In the genomic region with DNA sequence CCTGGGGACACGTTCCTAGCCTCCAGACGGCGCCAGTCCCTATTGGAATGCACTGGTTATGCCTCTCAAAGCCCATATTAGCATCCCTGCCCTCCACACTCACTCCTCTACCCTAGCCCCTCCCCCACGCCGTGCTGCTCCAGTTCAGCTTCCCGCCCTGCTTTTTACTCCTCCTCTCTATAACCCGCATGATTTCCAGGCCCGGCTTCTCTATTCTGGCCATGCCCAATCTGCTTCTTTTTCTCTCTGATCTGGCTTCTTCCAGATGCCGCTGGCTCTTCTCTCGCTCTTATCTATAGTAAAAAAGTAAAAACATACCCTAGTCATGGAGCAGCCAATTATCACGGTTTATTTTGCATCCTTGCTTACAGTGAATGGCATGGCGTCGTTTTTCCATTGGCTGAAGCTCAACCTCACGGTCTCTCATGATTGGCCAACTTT, we compare ENCODE assay signal across 8 mouse cellular contexts. TPM values are rescaled to one million over a fixed set of nuclear protein-coding genes. Genes with fewer than 3 reads are reported as not detected.
DNase-seq lines count a peak whose midpoint lies in the region; ATAC-seq lines count a peak whose summit lies in the region.

No protein-coding gene starts in this region.

- no peaks in the 10 kb centered on the region for H3K9me3 ChIP-seq in hindbrain, embryonic 11.5 days (ENCODE audit: control insufficient read depth, low read length)
- H3K9me3 ChIP-seq in liver, embryonic 15.5 days (replicated peaks), result no peaks in the 10 kb centered on the region
- H3K9me3 ChIP-seq in stomach, embryonic 15.5 days, result no peaks in the 10 kb centered on the region

- peak; percentile 39 for DNase-seq in adrenal gland, postnatal 14 days
- no peak for DNase-seq in adrenal gland, postnatal 4 days (ENCODE audit: low spot score in 2 of 2)
- peak; percentile 60 for DNase-seq in c-Kit-positive CD71-positive TER-119-positive erythroid progenitor cells, embryonic 14.5 days (ENCODE audit: low spot score)
- peak; percentile 83 for DNase-seq in hindbrain, embryonic 11.5 days (ENCODE audit: low spot score)
- DNase-seq in right cerebral cortex, adult 18-20 months, result no peak
- DNase-seq in layer of hippocampus, adult 9-11 months, result no peak

- H3K4me3 ChIP-seq in hindbrain, embryonic 11.5 days (ENCODE audit: low read depth, low read length), result peak overlapping the region; percentile 12; the same call in 1 of the 2 replicates
- no peak overlapping the region for H3K4me3 ChIP-seq in liver, embryonic 15.5 days (replicated peaks)
- peak overlapping the region; percentile 12; the same call in 1 of the 2 replicates for H3K4me3 ChIP-seq in stomach, embryonic 15.5 days (replicated peaks)

- 1% methylated on average over 14 of the region's 14 CpGs for WGBS in hindbrain, embryonic 11.5 days
- 10% methylated on average over 14 of the region's 14 CpGs for WGBS in liver, embryonic 15.5 days (ENCODE audit: insufficient replicate concordance)
- 7% methylated on average over 14 of the region's 14 CpGs for WGBS in stomach, embryonic 15.5 days

- no peak overlapping the region for H3K9ac ChIP-seq in hindbrain, embryonic 11.5 days (ENCODE audit: low read depth, low read length)
- no peak overlapping the region for H3K9ac ChIP-seq in liver, embryonic 15.5 days
- no peak overlapping the region for H3K9ac ChIP-seq in stomach, embryonic 15.5 days

- H3K4me2 ChIP-seq in hindbrain, embryonic 11.5 days (replicated peaks; ENCODE audit: low read depth, low read length), result peak overlapping the region; percentile 39
- H3K4me2 ChIP-seq in liver, embryonic 15.5 days, result peak overlapping the region; percentile 53
- H3K4me2 ChIP-seq in stomach, embryonic 15.5 days, result peak overlapping the region; percentile 45

- ATAC-seq in hindbrain, embryonic 11.5 days (ENCODE audit: low FRiP score), result peak; percentile 76
- ATAC-seq in liver, embryonic 15.5 days (ENCODE audit: insufficient read depth), result peak; percentile 34; the same call in 1 of the 2 replicates
- peak; percentile 63 for ATAC-seq in stomach, embryonic 15.5 days (ENCODE audit: insufficient read depth, low FRiP score, low read depth)

- H3K27me3 ChIP-seq in hindbrain, embryonic 11.5 days (ENCODE audit: control insufficient read depth, insufficient read depth, low read length), result no peaks in the 10 kb centered on the region
- no peaks in the 10 kb centered on the region for H3K27me3 ChIP-seq in liver, embryonic 15.5 days
- no peaks in the 10 kb centered on the region for H3K27me3 ChIP-seq in stomach, embryonic 15.5 days (replicated peaks)

- H3K36me3 ChIP-seq in hindbrain, embryonic 11.5 days (ENCODE audit: control insufficient read depth, insufficient read depth, low read length), result no peaks in the 10 kb centered on the region
- H3K36me3 ChIP-seq in liver, embryonic 15.5 days (replicated peaks), result no peaks in the 10 kb centered on the region
- no peaks in the 10 kb centered on the region for H3K36me3 ChIP-seq in stomach, embryonic 15.5 days

- H3K27ac ChIP-seq in hindbrain, embryonic 11.5 days (ENCODE audit: low read depth, low read length), result peak overlapping the region; percentile 19; the same call in 1 of the 2 replicates
- peak overlapping the region; percentile 42; the same call in 1 of the 2 replicates for H3K27ac ChIP-seq in liver, embryonic 15.5 days (replicated peaks)
- no peak overlapping the region for H3K27ac ChIP-seq in stomach, embryonic 15.5 days

- peaks cover 5% of the 10 kb centered on the region; the same call in 1 of the 2 replicates for H3K4me1 ChIP-seq in hindbrain, embryonic 11.5 days (replicated peaks; ENCODE audit: control insufficient read depth, insufficient read depth, low read length)
- H3K4me1 ChIP-seq in liver, embryonic 15.5 days (replicated peaks), result peaks cover 14% of the 10 kb centered on the region
- peaks cover 8% of the 10 kb centered on the region for H3K4me1 ChIP-seq in stomach, embryonic 15.5 days

RNA-seq across cellular contexts. Expression of gene Ier2, which starts 15.2 kb away (rescaled TPM):
- total RNA-seq in adrenal gland, postnatal 14 days (2021), result 45.5 and 55.7 TPM in 2 replicates
- 10 to 100 TPM; 35.1 to 35.3 TPM for total RNA-seq in adrenal gland, postnatal 4 days (2021)
- polyA plus RNA-seq in hindbrain, embryonic 11.5 days (2014; fragmentation: Nextera tagmentation; extraction: Ambion mirVana), result 60.5 and 61.5 TPM in 2 replicates
- 22.8 and 23.1 TPM in 2 replicates for polyA plus RNA-seq in liver, embryonic 15.5 days (2015; fragmentation: Nextera tagmentation; extraction: Ambion mirVana)
- polyA plus RNA-seq in stomach, embryonic 15.5 days (2015; fragmentation: Nextera tagmentation; extraction: Ambion mirVana), result 86.4 and 90.3 TPM in 2 replicates

RNA-seq across cellular contexts. Expression of gene Trmt1, which starts 38.6 kb away (rescaled TPM):
- total RNA-seq in adrenal gland, postnatal 14 days (2021), result 62.2 and 67.9 TPM in 2 replicates
- total RNA-seq in adrenal gland, postnatal 4 days (2021), result 100 to 1,000 TPM; 122 to 124 TPM
- 47.9 and 51.1 TPM in 2 replicates for polyA plus RNA-seq in hindbrain, embryonic 11.5 days (2014; fragmentation: Nextera tagmentation; extraction: Ambion mirVana)
- 27.9 and 36.1 TPM in 2 replicates for polyA plus RNA-seq in liver, embryonic 15.5 days (2015; fragmentation: Nextera tagmentation; extraction: Ambion mirVana)
- 56.2 and 63.9 TPM in 2 replicates for polyA plus RNA-seq in stomach, embryonic 15.5 days (2015; fragmentation: Nextera tagmentation; extraction: Ambion mirVana)

RNA-seq across cellular contexts. Expression of gene Nacc1, which starts 40.2 kb away (rescaled TPM):
- 68.3 and 68.8 TPM in 2 replicates for total RNA-seq in adrenal gland, postnatal 14 days (2021)
- total RNA-seq in adrenal gland, postnatal 4 days (2021), result 10 to 100 TPM; 88.9 to 89.0 TPM
- 19.7 and 20.5 TPM in 2 replicates for polyA plus RNA-seq in hindbrain, embryonic 11.5 days (2014; fragmentation: Nextera tagmentation; extraction: Ambion mirVana)
- 6.2 and 7.2 TPM in 2 replicates for polyA plus RNA-seq in liver, embryonic 15.5 days (2015; fragmentation: Nextera tagmentation; extraction: Ambion mirVana)
- 15.8 and 17.4 TPM in 2 replicates for polyA plus RNA-seq in stomach, embryonic 15.5 days (2015; fragmentation: Nextera tagmentation; extraction: Ambion mirVana)

RNA-seq across cellular contexts. Expression of gene Lyl1, which starts 53.8 kb away (rescaled TPM):
- total RNA-seq in adrenal gland, postnatal 14 days (2021), result 4.2 and 9.4 TPM in 2 replicates
- total RNA-seq in adrenal gland, postnatal 4 days (2021), result 1 to 10 TPM; 6.5 to 7.2 TPM
- polyA plus RNA-seq in hindbrain, embryonic 11.5 days (2014; fragmentation: Nextera tagmentation; extraction: Ambion mirVana), result 5.3 and 5.4 TPM in 2 replicates
- polyA plus RNA-seq in liver, embryonic 15.5 days (2015; fragmentation: Nextera tagmentation; extraction: Ambion mirVana), result 55.3 and 58.3 TPM in 2 replicates
- polyA plus RNA-seq in stomach, embryonic 15.5 days (2015; fragmentation: Nextera tagmentation; extraction: Ambion mirVana), result 7.1 and 9.7 TPM in 2 replicates

Comparison
In these comparisons a context has a peak if more than half of its experiments do, and no peak if none do; other contexts are left out.
1. DNase-seq: peak in adrenal gland, postnatal 14 days (single experiment), c-Kit-positive CD71-positive TER-119-positive erythroid progenitor cells, embryonic 14.5 days (single experiment) and hindbrain, embryonic 11.5 days (single experiment); none in adrenal gland, postnatal 4 days (0 of 2), right cerebral cortex, adult 18-20 months (single experiment) and layer of hippocampus, adult 9-11 months (single experiment).
2. Peak in every context shown above with its lines, with median percentiles within 50 percentile points of each other: ATAC-seq and H3K4me2 ChIP-seq.